Mouse (Mus musculus) limb, embryonic 14.5 days (tissue): Measurements from ENCODE around the gene Ddah1. TPM values are rescaled to one million over a fixed set of nuclear protein-coding genes. Genes with fewer than 3 reads are reported as not detected.

Experiments
- ATAC-seq: fragments of 200-750 bp; cut with Nextera tagmentation; 2 replicates; pipeline ENCODE4 v1.8.0; 2017; ENCODE audit warnings: low read depth, moderate number of reproducible peaks, moderate TSS enrichment; ENCODE audit not compliant: low FRiP score
- DNase-seq: peaks from one replicate; pipeline ENCODE4 v3.0.0-alpha.2; 2015; ENCODE audit warnings: low spot score
- H3K27ac ChIP-seq: fragments of 300-500 bp; sonication (generic); replicated peaks from 2 replicates; pipeline ENCODE4 v1.5.1; 2014; ENCODE audit warnings: low read depth, mild to moderate bottlenecking, low read length, moderate library complexity, mixed read lengths
- H3K27me3 ChIP-seq: fragments of 300-500 bp; sonication (generic); 2 replicates; pipeline ENCODE4 v1.6.1; 2014; ENCODE audit warnings: low read length, mixed read lengths; ENCODE audit not compliant: control insufficient read depth, insufficient read depth
- H3K36me3 ChIP-seq: fragments of 300-500 bp; sonication (generic); 2 replicates; pipeline ENCODE4 v1.6.1; 2014; ENCODE audit warnings: mild to moderate bottlenecking, low read length, moderate library complexity, mixed read lengths; ENCODE audit not compliant: control insufficient read depth, insufficient read depth
- H3K4me1 ChIP-seq: fragments of 300-500 bp; sonication (generic); 2 replicates; pipeline ENCODE4 v1.6.1; 2014; ENCODE audit warnings: antibody characterized with exemption, low read length, mixed read lengths; ENCODE audit not compliant: control insufficient read depth, insufficient read depth
- H3K4me2 ChIP-seq: fragments of 300-500 bp; sonication (generic); replicated peaks from 2 replicates; pipeline ENCODE4 v1.6.1; 2014; ENCODE audit warnings: low read depth, mild to moderate bottlenecking, low read length, moderate library complexity; ENCODE audit not compliant: severe bottlenecking
- H3K4me3 ChIP-seq: fragments of 300-500 bp; sonication (generic); replicated peaks from 2 replicates; pipeline ENCODE4 v1.5.1; 2014; ENCODE audit warnings: low read length
- H3K9ac ChIP-seq: fragments of 300-500 bp; sonication (generic); 2 replicates; pipeline ENCODE4 v1.6.1; 2014; ENCODE audit warnings: mild to moderate bottlenecking, low read depth, low read length, moderate library complexity; ENCODE audit not compliant: severe bottlenecking
- H3K9me3 ChIP-seq: fragments of 300-500 bp; sonication (generic); 2 replicates; pipeline ENCODE4 v1.6.1; 2016; ENCODE audit warnings: low read length; ENCODE audit not compliant: control insufficient read depth
- POLR2A ChIP-seq: fragments of 200-500 bp; IDR thresholded peaks from 2 replicates; pipeline ENCODE4 v1.8.0; 2012; ENCODE audit warnings: inconsistent platforms, mild to moderate bottlenecking, moderate library complexity, borderline replicate concordance; ENCODE audit not compliant: insufficient read depth, insufficient read length; ENCODE audit errors: extremely low read depth
- WGBS: fragments of 180-500 bp; shearing (Covaris S2); extraction: QIAGEN DNeasy Blood & Tissue Kit; methylation state at CpG from one replicate; pipeline ENCODE4 v1.1.7; 2014; 5-methylcytosine and 5-hydroxymethylcytosine counted together
- polyA plus RNA-seq, 2 experiments: library from polyadenylated mRNA; depleted of rRNA in 1 of 2; stranded (reverse) in 1 of 2; unstranded in 1 of 2; fragments of >200 nt; fragmentation: Nextera tagmentation in 1 of 2; extraction: Ambion mirVana in 1 of 2; gene quantifications; 2 replicates each; pipeline versions ENCODE4 v1.2.1 to v1.2.3; 2012 to 2014

Ddah1 gene
- polyA plus RNA-seq, 2 experiments: 32.2 to 48.2 TPM

- TF ChIP-seq POLR2A: no peak
- no peaks in the 10 kb centered on the region for H3K9me3 ChIP-seq
- peak; percentile 60 for DNase-seq
- no peaks in the 10 kb centered on the region for H3K27me3 ChIP-seq
- H3K4me2 ChIP-seq: peak overlapping the region; percentile 48
- 2% methylated on average over 39 of the region's 39 CpGs for WGBS
- peak overlapping the region; percentile 77 for H3K9ac ChIP-seq
- peaks cover 6% of the 10 kb centered on the region; the same call in 1 of the 2 replicates for H3K36me3 ChIP-seq
- peaks cover 12% of the 10 kb centered on the region for H3K4me1 ChIP-seq
- no peak for ATAC-seq
- peak overlapping the region; percentile 73 for H3K4me3 ChIP-seq
- H3K27ac ChIP-seq: peak overlapping the region; percentile 91
Observed at GRCm38 (mm10) chr3:145924649-145925337, 166.3 kb downstream of the Ddah1 start.

GRCm38 (mm10) chr3:145925506-145925905 is 167.0 kb downstream of the Ddah1 start:
- ATAC-seq (no peak), DNase-seq (no peak)
- Histone ChIP-seq H3K36me3 (peaks cover 9% of the 10 kb centered on the region; the same call in 1 of the 2 replicates), H3K27ac (no peak overlapping the region), H3K9me3 (no peaks in the 10 kb centered on the region), H3K27me3 (no peaks in the 10 kb centered on the region), H3K4me2 (peak overlapping the region; percentile 48), H3K4me3 (peak overlapping the region; percentile 73), H3K4me1 (peaks cover 12% of the 10 kb centered on the region), H3K9ac (peak overlapping the region; percentile 13; the same call in 1 of the 2 replicates)
- 55% methylated on average over 5 of the region's 5 CpGs for WGBS
- no peak for TF ChIP-seq POLR2A

GRCm38 (mm10) chr3:145929525-145930400 is 171.3 kb downstream of the Ddah1 start:
- no peak overlapping the region for H3K4me3 ChIP-seq
- DNase-seq (no peak), ATAC-seq (no peak)
- no peaks in the 10 kb centered on the region for H3K9me3 ChIP-seq
- peaks cover 36% of the 10 kb centered on the region for H3K36me3 ChIP-seq
- H3K9ac ChIP-seq: no peak overlapping the region
- no peak overlapping the region for H3K4me2 ChIP-seq
- H3K4me1 ChIP-seq: peaks cover 12% of the 10 kb centered on the region
- TF ChIP-seq POLR2A: no peak
- H3K27ac ChIP-seq: no peak overlapping the region
- whole genome bisulfite sequencing: 35% methylated on average over 7 of the region's 7 CpGs
- no peaks in the 10 kb centered on the region for H3K27me3 ChIP-seq

- Histone ChIP-seq H3K4me3 (no peak overlapping the region), H3K4me1 (peaks cover 3% of the 10 kb centered on the region; the same call in 1 of the 2 replicates), H3K36me3 (peaks cover 30% of the 10 kb centered on the region), H3K4me2 (no peak overlapping the region), H3K9ac (no peak overlapping the region), H3K27ac (no peak overlapping the region), H3K9me3 (no peaks in the 10 kb centered on the region), H3K27me3 (no peaks in the 10 kb centered on the region)
- ATAC-seq (no peak), DNase-seq (no peak)
- 80% methylated on average over 9 of the region's 9 CpGs for WGBS
- no peak for TF ChIP-seq POLR2A
Observed at GRCm38 (mm10) chr3:145933845-145934244, 175.4 kb downstream of the Ddah1 start.
